Mouse (Mus musculus) granulocyte monocyte progenitor cell, adult 5-6 weeks (primary cell): ENCODE results near the gene Pld2. TPM values are rescaled to one million over a fixed set of nuclear protein-coding genes. Genes with fewer than 3 reads are reported as not detected.
"Not testable (repeated sequence)": the region's sequence is repeated elsewhere in the genome, so short reads cannot be mapped to it uniquely, and the experiment has no call there.

Experiments used
- ATAC-seq: replicated peaks from 2 replicates; pipeline ENCODE4 v1.8.0; 2016; ENCODE audit warnings: mild to moderate bottlenecking, moderate TSS enrichment, inconsistent platforms; ENCODE audit not compliant: poor library complexity, severe bottlenecking
- total RNA-seq, 2 experiments: library from RNA; stranded (forward) in 1 of 2; stranded (reverse) in 1 of 2; fragments of 200-712, 200-1000 nt in 1 of 2; fragments of >200 nt in 1 of 2; fragmentation: Nextera tagmentation in 1 of 2; gene quantifications; 2 replicates each; pipeline ENCODE4 v1.2.3; 2014 to 2017

Gene Pld2
- 0.99 and 6.2 TPM in 2 replicates for total RNA-seq (2014; fragmentation: Nextera tagmentation)
- total RNA-seq (2017), result 0.10 and 0.26 TPM in 2 replicates

DNA sequence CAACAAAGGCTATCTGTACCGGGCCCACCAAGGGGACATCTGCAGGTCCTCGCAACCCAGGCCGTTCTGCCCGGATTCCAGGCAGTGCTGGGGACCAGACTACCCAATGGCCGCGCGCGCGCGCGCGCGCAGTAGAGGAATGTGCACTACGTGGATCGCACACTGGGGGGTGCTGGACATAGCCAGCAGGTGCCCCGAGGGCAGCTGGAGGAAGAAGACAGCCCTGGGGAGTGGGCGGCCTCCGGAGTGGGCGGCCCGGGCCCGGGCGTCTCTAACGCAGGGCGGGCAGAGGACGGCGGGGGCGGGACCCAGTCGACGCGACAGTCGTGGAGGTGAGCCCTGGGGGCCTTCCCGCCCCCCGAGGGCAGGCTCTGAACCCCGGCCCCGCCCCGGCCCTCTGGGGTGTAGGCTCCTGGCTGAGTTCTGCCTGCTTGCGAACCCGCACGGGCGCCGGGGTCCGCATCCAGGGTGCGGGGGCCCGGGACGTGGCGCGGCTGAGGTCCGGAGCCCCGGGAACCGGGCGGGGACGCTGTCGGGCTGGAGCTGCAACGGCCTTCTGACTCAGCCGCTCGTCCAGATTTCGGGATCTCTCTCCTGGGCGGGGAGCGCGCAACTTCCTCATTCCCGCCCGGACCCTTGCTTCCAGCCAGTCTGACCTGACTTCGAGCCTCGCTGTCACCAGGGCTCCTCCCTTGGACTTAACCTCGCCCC is at the start of gene Pld2:
Pld2 (plus strand) TSS at position 188 of the 711 bp plus-strand sequence.
- peak; percentile 90 for ATAC-seq

DNA sequence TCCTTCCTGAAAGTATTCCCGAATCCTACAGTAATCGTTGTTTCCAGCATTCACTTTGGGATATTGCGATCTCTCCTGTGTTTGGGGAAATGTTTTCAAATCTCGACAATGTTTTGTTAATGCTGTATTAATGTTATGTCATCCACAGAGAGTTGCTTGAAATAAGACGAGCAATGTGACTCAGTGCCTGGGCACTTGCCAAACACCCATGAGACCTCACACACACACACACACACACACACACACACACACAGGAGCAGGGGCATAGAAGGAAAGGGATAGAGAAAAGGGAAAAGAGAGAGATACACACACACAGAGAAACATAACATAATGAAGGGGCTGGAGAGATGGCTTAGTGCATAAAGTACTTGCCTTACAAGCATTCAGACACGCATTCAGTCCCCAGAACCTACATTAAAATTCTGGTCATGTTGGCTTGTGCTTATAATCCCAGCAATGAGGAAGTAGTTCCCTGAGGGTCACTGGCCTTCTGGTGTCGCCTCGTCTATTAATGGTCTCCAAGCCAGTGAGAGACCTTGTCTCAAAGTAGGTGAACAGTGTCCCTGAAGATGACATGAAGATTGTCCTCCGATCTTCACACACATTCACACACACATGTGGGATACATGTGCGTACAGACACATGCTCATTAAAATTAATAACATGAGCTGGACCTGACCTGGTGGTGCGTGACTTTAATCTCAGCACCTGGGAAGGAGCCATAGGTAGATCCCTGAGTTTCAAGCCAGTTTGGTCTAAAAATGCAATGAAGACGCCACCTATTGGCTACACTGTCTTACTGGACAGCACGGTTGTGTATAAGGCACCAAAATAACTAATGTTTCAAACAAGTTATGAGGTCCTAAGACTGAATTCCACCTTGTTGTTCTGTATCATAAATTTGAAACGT is 40.0 kb upstream of the Pld2 start:
- no peak for ATAC-seq

DNA sequence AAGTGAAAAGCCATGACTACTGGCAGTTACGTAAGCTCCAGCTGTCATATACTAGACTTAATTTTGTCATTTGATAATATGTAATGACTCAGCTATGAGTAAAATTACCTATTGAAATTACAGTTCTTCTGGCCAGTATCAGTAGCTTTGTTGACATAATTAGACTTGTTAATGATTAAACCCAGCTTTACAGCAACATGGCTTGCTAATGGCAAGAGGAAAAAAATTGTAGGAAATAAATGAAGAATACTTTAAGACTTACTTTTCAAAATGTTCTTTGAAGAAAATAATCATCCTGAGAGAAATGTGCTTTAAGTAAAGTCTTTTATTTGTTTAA is 39.4 kb upstream of the Pld2 start:
- ATAC-seq, result no peak

DNA sequence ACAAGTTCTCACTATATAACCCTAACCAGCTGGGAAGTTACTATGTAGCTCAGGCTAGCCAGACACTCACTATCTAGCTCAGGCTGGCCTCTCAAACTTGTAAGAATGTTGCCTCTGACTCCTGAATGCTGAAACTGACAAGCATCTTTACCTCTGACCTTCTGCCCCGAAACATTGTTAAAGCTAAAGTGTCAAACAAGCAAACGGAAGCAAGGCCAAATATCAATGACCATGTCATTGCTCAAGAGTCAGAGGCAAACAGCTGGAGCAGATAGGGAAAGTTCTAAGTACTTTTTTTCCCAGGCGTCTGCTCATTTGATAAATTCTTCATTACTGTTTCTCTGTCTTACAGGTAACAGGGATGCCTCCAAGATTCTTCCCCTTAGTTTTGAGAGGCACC is 37.8 kb upstream of the Pld2 start:
- ATAC-seq, result no peak

GRCm38 (mm10) chr11:70504970-70505369 is 34.9 kb upstream of the Pld2 start, which contains the start of gene Tm4sf5:
Gene Tm4sf5 (plus strand): TSS chr11:70505244.
- ATAC-seq, result no peak

DNA sequence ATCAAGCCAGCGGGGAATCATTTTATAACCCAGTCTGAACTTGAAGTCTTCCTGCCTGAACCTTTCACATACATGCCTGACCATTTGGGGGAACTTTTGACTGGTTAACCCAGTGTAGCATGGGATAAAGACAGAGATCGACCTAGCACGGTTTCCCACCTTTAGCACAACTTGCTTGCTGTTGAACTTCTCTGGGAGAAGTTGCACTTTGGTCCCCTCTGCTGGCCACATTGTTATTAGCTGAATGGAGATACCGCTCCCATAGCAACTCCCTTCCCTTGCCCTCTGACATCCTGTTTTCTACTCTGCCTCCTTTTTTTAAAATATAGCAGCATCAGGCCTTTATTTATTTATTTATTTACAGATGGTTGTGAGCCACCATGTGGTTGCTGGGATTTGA is 33.5 kb upstream of the Pld2 start:
- ATAC-seq, result peak; percentile 79

- no peak for ATAC-seq
Observed at GRCm38 (mm10) chr11:70506962-70507515, 32.8 kb upstream of the Pld2 start.

- ATAC-seq, result peak; percentile 55; the same call in 1 of the 2 replicates
Observed at GRCm38 (mm10) chr11:70509753-70510564, 29.9 kb upstream of the Pld2 start.

DNA sequence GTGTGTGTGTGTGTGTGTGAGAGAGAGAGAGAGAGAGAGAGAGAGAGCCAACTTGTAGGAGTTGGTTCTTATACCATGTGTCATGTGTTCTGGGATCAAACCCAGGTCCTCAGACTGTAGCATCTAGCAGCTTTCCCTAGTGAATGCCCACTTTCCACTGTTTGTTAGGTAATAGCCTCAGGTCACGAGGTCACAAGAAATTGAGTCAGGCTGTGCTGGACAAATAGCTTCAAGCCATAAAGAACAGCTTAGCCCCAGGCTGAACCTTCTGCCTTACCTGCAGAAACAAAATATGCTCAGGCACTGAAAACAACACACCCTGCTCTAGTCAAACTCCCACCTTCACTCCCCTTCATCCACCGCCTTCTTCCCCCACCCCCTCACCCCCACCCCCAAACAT is 28.6 kb upstream of the Pld2 start:
- ATAC-seq, result no peak

DNA sequence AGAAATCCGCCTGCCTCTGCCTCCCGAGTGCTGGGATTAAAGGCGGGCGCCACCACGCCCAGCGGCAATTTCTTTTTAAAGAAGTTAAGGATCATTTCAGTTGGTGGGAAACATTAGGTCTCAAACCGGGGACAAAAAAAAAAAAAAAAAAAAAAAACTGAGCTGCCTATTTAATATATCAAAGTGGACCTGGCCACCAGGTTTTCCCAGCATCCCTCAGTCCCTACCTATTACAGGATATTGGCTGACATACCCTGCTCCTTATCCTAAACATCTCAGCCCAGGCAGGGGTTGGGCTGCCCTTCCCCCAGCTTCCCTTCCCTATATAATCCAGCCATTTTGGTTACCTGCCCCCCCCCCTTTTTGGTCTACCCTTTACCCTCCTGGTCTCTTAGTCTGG is 28.0 kb upstream of the Pld2 start:
- no peak for ATAC-seq

- ATAC-seq, result no peak
Observed at GRCm38 (mm10) chr11:70512709-70513342, 27.0 kb upstream of the Pld2 start.

DNA sequence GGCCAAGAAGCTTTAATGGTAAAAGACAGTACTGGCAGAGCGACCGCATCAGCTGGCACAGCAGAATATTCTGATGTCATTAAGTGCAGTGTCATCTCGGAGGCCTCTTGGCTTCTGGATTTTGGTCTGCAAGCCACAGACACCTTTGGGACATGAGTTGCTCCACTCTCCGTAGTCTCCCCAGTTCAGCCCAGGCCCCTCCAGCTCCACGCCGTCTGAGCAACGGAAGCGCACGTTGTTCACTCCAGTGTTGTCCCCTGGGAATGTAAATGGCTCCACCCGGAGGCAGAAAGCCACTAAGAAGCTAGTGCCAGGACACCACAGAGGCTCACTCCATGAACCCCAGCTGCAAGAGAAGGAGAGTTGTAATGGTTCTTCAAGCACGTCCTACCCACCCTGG is 26.3 kb upstream of the Pld2 start:
- ATAC-seq, result no peak

DNA sequence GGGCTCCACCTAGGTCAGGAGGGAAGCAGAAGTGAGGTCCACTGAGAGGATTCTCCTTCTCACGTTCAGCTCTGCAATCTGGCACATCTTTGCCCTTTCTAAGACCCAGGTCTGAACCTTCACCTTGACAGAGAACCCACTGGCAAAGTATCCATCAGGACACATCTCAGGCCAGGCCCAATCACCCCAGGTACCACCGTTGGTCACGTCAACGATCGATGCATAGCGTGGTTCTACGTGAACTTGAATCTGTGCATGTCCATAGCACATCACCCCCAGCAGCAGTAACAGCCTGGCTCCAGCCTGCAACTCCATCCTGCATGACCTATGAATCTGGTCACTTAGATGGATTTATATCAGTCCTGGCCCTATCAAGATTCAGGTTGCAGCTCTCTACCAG is 25.6 kb upstream of the Pld2 start, which contains the start of gene Vmo1:
Vmo1 (minus strand) TSS at position 329 of the 400 bp plus-strand sequence.
- ATAC-seq, result no peak

DNA sequence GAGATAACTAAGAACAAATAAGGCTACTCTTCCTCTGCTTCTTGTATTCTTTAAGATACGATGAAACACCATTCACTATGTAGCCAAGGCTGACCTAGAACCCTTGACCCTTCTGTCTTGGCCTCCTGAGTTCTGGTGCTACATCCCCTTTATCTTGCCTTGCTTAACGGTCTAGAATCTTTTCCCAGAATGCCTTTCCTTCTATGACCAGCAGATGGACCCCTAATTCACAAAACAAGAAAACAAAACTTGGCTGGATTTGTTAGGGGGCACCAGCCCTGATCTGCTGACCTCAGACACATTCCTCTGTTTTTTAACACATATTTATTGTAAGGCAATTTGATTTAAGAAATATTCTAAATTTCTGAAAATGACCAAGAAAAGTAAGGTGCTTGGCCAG is 23.5 kb upstream of the Pld2 start:
- ATAC-seq, result peak; percentile 68

DNA sequence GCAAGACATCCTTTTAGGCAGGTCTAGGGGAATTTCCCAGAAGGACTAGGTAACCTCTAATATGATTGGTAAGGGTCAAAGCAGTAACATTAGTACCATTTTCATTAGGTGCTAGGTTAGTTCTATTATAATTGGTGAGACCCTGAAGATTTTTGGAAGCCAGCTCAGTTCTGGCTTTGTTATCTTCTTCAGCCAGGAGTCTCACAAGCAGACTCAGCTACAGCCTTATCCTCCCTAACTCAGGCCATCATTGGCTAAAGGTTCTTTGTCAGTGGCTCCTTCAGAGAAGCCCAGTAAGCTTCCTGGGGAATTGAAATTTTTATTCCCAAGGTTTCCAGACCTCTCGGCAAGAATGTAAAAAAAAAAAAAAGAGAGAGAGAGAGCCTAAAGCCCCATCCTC is 21.4 kb upstream of the Pld2 start:
- no peak for ATAC-seq

DNA sequence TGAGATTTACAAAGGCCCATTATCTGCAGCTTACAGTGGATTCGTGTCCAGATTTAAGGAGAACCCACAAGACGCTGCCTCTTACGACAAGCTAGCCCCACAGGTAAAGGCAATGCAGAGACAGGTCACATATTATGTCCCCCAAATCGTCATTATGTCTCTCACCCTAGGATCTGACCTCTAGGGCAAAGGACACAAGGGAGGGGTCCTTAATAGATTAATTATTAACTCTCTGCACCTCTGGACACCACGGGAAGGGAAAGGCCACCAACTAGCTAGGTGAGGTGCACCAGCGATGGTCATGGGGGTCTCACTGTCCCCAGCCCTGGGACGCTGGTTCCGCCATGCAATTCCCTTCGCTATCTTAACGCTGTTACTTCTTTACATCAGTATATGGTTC is 20.9 kb upstream of the Pld2 start, which contains the start of gene Gltpd2:
Gltpd2 (plus strand) TSS at position 274 of the 400 bp plus-strand sequence.
- no peak for ATAC-seq

DNA sequence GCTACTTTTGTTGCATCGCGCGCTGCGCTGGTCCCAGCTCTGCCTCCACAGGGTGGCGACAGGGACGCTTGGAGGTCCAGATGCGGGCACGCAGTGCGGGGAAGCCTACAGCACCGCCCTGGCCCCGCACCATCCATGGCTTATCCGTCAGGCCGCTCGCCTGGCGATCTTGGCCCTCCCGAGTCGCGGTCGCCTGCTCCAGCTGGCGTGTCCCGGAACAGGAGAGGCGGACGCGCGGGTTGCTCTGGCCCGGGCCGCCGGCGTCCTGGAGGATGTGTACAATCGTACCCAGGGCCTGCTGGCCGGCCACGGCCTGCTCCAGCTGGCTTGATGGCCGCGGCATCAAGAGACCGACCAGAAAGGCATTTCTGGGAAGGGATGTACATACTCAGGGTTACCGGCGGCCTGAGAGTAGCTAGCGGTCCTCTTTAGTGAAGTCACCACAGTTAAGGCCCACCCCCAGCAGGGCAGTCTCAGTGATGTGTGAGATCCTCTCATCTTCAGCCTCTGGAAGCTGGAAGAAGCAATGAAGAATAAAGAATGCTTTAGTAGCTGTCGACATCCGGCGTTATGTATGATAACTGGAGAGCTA is 19.6 kb upstream of the Pld2 start:
- ATAC-seq, result no peak

GRCm38 (mm10) chr11:70523306-70523989 is 16.4 kb upstream of the Pld2 start:
- not testable (repeated sequence) for ATAC-seq

GRCm38 (mm10) chr11:70524782-70525181 is 15.1 kb upstream of the Pld2 start:
- ATAC-seq, result no peak
